Mouse (Mus musculus): Measurements from ENCODE around the gene Golim4. TPM values are rescaled to one million over a fixed set of nuclear protein-coding genes. Genes with fewer than 3 reads are reported as not detected.

Gene Golim4
- polyA plus RNA-seq, 1 experiment from 2014 or later = 20.6 TPM

- Histone ChIP-seq H3K27ac (replicated peaks; ENCODE audit: low read depth, low read length) (no peak overlapping the region), H3K9me3 (ENCODE audit: control insufficient read depth, low read length) (no peaks in the 10 kb centered on the region), H3K27me3 (ENCODE audit: control insufficient read depth, insufficient read depth, low read length) (no peaks in the 10 kb centered on the region), H3K4me3 (replicated peaks; ENCODE audit: low read depth, low read length) (no peak overlapping the region), H3K4me1 (ENCODE audit: control insufficient read depth, insufficient read depth, low read length) (no peaks in the 10 kb centered on the region), H3K4me2 (ENCODE audit: low read length) (no peak overlapping the region), H3K9ac (replicated peaks; ENCODE audit: low read length) (no peak overlapping the region), H3K36me3 (ENCODE audit: control insufficient read depth, insufficient read depth, low read length) (no peaks in the 10 kb centered on the region)
- ATAC-seq (ENCODE audit: low FRiP score, low TSS enrichment) (no peak), DNase-seq (no peak)
- WGBS = 91% methylated on average over 2 of the region's 2 CpGs
These were observed 20.6 kb downstream of the Golim4 start for GRCm38 (mm10) chr3:75936152-75936551.

GRCm38 (mm10) chr3:75930659-75931225 is 26.0 kb downstream of the Golim4 start:
- Histone ChIP-seq H3K4me2 (ENCODE audit: low read length) (no peak overlapping the region), H3K27ac (replicated peaks; ENCODE audit: low read depth, low read length) (no peak overlapping the region), H3K4me3 (replicated peaks; ENCODE audit: low read depth, low read length) (no peak overlapping the region), H3K36me3 (ENCODE audit: control insufficient read depth, insufficient read depth, low read length) (no peaks in the 10 kb centered on the region), H3K9me3 (ENCODE audit: control insufficient read depth, low read length) (no peaks in the 10 kb centered on the region), H3K9ac (replicated peaks; ENCODE audit: low read length) (no peak overlapping the region), H3K27me3 (ENCODE audit: control insufficient read depth, insufficient read depth, low read length) (no peaks in the 10 kb centered on the region), H3K4me1 (ENCODE audit: control insufficient read depth, insufficient read depth, low read length) (no peaks in the 10 kb centered on the region)
- DNase-seq = no peak
- ATAC-seq (ENCODE audit: low FRiP score, low TSS enrichment) = no peak
- 80% methylated on average over 2 of the region's 2 CpGs for WGBS

GRCm38 (mm10) chr3:75929926-75930548 is 26.7 kb downstream of the Golim4 start:
- Histone ChIP-seq H3K4me3 (replicated peaks; ENCODE audit: low read depth, low read length) (no peak overlapping the region), H3K4me2 (ENCODE audit: low read length) (no peak overlapping the region), H3K27ac (replicated peaks; ENCODE audit: low read depth, low read length) (no peak overlapping the region), H3K9ac (replicated peaks; ENCODE audit: low read length) (no peak overlapping the region), H3K9me3 (ENCODE audit: control insufficient read depth, low read length) (no peaks in the 10 kb centered on the region), H3K27me3 (ENCODE audit: control insufficient read depth, insufficient read depth, low read length) (no peaks in the 10 kb centered on the region), H3K4me1 (ENCODE audit: control insufficient read depth, insufficient read depth, low read length) (no peaks in the 10 kb centered on the region), H3K36me3 (ENCODE audit: control insufficient read depth, insufficient read depth, low read length) (no peaks in the 10 kb centered on the region)
- WGBS = 94% methylated on average over 7 of the region's 7 CpGs
- ATAC-seq (ENCODE audit: low FRiP score, low TSS enrichment) (no peak), DNase-seq (no peak)

- WGBS = 81% methylated on average over 3 of the region's 3 CpGs
- Histone ChIP-seq H3K9me3 (ENCODE audit: control insufficient read depth, low read length) (no peaks in the 10 kb centered on the region), H3K4me3 (replicated peaks; ENCODE audit: low read depth, low read length) (no peak overlapping the region), H3K36me3 (ENCODE audit: control insufficient read depth, insufficient read depth, low read length) (no peaks in the 10 kb centered on the region), H3K27ac (replicated peaks; ENCODE audit: low read depth, low read length) (no peak overlapping the region), H3K4me1 (ENCODE audit: control insufficient read depth, insufficient read depth, low read length) (no peaks in the 10 kb centered on the region), H3K4me2 (ENCODE audit: low read length) (no peak overlapping the region), H3K27me3 (ENCODE audit: control insufficient read depth, insufficient read depth, low read length) (no peaks in the 10 kb centered on the region), H3K9ac (replicated peaks; ENCODE audit: low read length) (no peak overlapping the region)
- DNase-seq = no peak
- ATAC-seq (ENCODE audit: low FRiP score, low TSS enrichment) = no peak
These were observed 30.4 kb downstream of the Golim4 start for GRCm38 (mm10) chr3:75926327-75926726.

- Histone ChIP-seq H3K4me1 (ENCODE audit: control insufficient read depth, insufficient read depth, low read length) (no peaks in the 10 kb centered on the region), H3K36me3 (ENCODE audit: control insufficient read depth, insufficient read depth, low read length) (no peaks in the 10 kb centered on the region), H3K4me3 (replicated peaks; ENCODE audit: low read depth, low read length) (no peak overlapping the region), H3K27me3 (ENCODE audit: control insufficient read depth, insufficient read depth, low read length) (no peaks in the 10 kb centered on the region), H3K4me2 (ENCODE audit: low read length) (no peak overlapping the region), H3K9ac (replicated peaks; ENCODE audit: low read length) (no peak overlapping the region), H3K27ac (replicated peaks; ENCODE audit: low read depth, low read length) (no peak overlapping the region), H3K9me3 (ENCODE audit: control insufficient read depth, low read length) (no peaks in the 10 kb centered on the region)
- WGBS = 70% methylated on average over 2 of the region's 2 CpGs
- no peak for DNase-seq
- no peak for ATAC-seq (ENCODE audit: low FRiP score, low TSS enrichment)
These were observed 31.6 kb downstream of the Golim4 start for GRCm38 (mm10) chr3:75925123-75925522.

GRCm38 (mm10) chr3:75917770-75918503 is 38.8 kb downstream of the Golim4 start:
- H3K27me3 ChIP-seq (ENCODE audit: control insufficient read depth, insufficient read depth, low read length) = no peaks in the 10 kb centered on the region
- ATAC-seq (ENCODE audit: low FRiP score, low TSS enrichment) = no peak
- WGBS = 88% methylated on average over 17 of the region's 17 CpGs
- H3K36me3 ChIP-seq (ENCODE audit: control insufficient read depth, insufficient read depth, low read length) = no peaks in the 10 kb centered on the region
- no peak overlapping the region for H3K4me2 ChIP-seq (ENCODE audit: low read length)
- H3K27ac ChIP-seq (replicated peaks; ENCODE audit: low read depth, low read length) = no peak overlapping the region
- no peak for DNase-seq
- no peaks in the 10 kb centered on the region for H3K9me3 ChIP-seq (ENCODE audit: control insufficient read depth, low read length)
- no peak overlapping the region for H3K9ac ChIP-seq (replicated peaks; ENCODE audit: low read length)
- H3K4me1 ChIP-seq (ENCODE audit: control insufficient read depth, insufficient read depth, low read length) = peaks cover 4% of the 10 kb centered on the region; the same call in 1 of the 2 replicates
- H3K4me3 ChIP-seq (replicated peaks; ENCODE audit: low read depth, low read length) = no peak overlapping the region

GRCm38 (mm10) chr3:75912786-75913185 is 44.0 kb downstream of the Golim4 start:
- Histone ChIP-seq H3K27ac (replicated peaks; ENCODE audit: low read depth, low read length) (no peak overlapping the region), H3K9ac (replicated peaks; ENCODE audit: low read length) (no peak overlapping the region), H3K4me3 (replicated peaks; ENCODE audit: low read depth, low read length) (no peak overlapping the region), H3K4me1 (ENCODE audit: control insufficient read depth, insufficient read depth, low read length) (peaks cover 4% of the 10 kb centered on the region; the same call in 1 of the 2 replicates), H3K9me3 (ENCODE audit: control insufficient read depth, low read length) (no peaks in the 10 kb centered on the region), H3K36me3 (ENCODE audit: control insufficient read depth, insufficient read depth, low read length) (no peaks in the 10 kb centered on the region), H3K4me2 (ENCODE audit: low read length) (no peak overlapping the region), H3K27me3 (ENCODE audit: control insufficient read depth, insufficient read depth, low read length) (no peaks in the 10 kb centered on the region)
- ATAC-seq (ENCODE audit: low FRiP score, low TSS enrichment) (no peak), DNase-seq (peak; percentile 19)
- WGBS = 90% methylated on average over 4 of the region's 4 CpGs

- H3K27ac ChIP-seq (replicated peaks; ENCODE audit: low read depth, low read length) = no peak overlapping the region
- no peak for DNase-seq
- 0 out of 2 replicates have a peak, but pooled peaks cover 9% of the 10 kb centered on the region for H3K36me3 ChIP-seq (ENCODE audit: control insufficient read depth, insufficient read depth, low read length)
- 0 out of 2 replicates have a peak, but pooled peaks have one; percentile 36 for ATAC-seq (ENCODE audit: low FRiP score, low TSS enrichment)
- no peak overlapping the region for H3K4me2 ChIP-seq (ENCODE audit: low read length)
- H3K9ac ChIP-seq (replicated peaks; ENCODE audit: low read length) = no peak overlapping the region
- H3K27me3 ChIP-seq (ENCODE audit: control insufficient read depth, insufficient read depth, low read length) = no peaks in the 10 kb centered on the region
- no peak overlapping the region for H3K4me3 ChIP-seq (replicated peaks; ENCODE audit: low read depth, low read length)
- no peaks in the 10 kb centered on the region for H3K9me3 ChIP-seq (ENCODE audit: control insufficient read depth, low read length)
- peaks cover 4% of the 10 kb centered on the region; the same call in 1 of the 2 replicates for H3K4me1 ChIP-seq (ENCODE audit: control insufficient read depth, insufficient read depth, low read length)
These were observed 46.0 kb downstream of the Golim4 start for GRCm38 (mm10) chr3:75910768-75911167.

All from midbrain, embryonic 14.5 days (tissue).